Mouse (Mus musculus) bone marrow, adult 2 months (tissue): ENCODE measurements at regions not wholly inside any gene's neighbourhood (a gene's known extent, or its start where the extent isn't known, plus 50 kb on each side); places are given as distances from the start of the nearest gene placed in this dataset.

Experiments
- CTCF ChIP-seq: fragments of 200-500 bp; IDR thresholded peaks from 2 replicates; pipeline ENCODE4 v1.5.1; 2011; ENCODE audit warnings: low read length, control low read depth; ENCODE audit not compliant: control insufficient read depth, insufficient read depth
- POLR2A ChIP-seq: fragments of 200-500 bp; IDR thresholded peaks from 2 replicates; pipeline ENCODE4 v1.6.1; 2011; ENCODE audit warnings: low read depth, mild to moderate bottlenecking, control low read depth, low read length, borderline replicate concordance; ENCODE audit not compliant: control insufficient read depth

GRCm38 (mm10) chr14:105429664-105430257 is 171.4 kb downstream of the Ndfip2 start:
- TF ChIP-seq POLR2A (no peak), CTCF (no peak)
